Mouse (Mus musculus) limb, embryonic 14.5 days (tissue): ENCODE results near the gene Oas1h. TPM values are rescaled to one million over a fixed set of nuclear protein-coding genes. Genes with fewer than 3 reads are reported as not detected.
"Not testable (repeated sequence)": the region's sequence is repeated elsewhere in the genome, so short reads cannot be mapped to it uniquely, and the experiment has no call there.

Experiments
- ATAC-seq: fragments of 200-750 bp; cut with Nextera tagmentation; 2 replicates; pipeline ENCODE4 v1.8.0; 2017; ENCODE audit warnings: low read depth, moderate number of reproducible peaks, moderate TSS enrichment; ENCODE audit not compliant: low FRiP score
- DNase-seq: peaks from one replicate; pipeline ENCODE4 v3.0.0-alpha.2; 2015; ENCODE audit warnings: low spot score
- H3K27ac ChIP-seq: fragments of 300-500 bp; sonication (generic); replicated peaks from 2 replicates; pipeline ENCODE4 v1.5.1; 2014; ENCODE audit warnings: low read depth, mild to moderate bottlenecking, low read length, moderate library complexity, mixed read lengths
- H3K27me3 ChIP-seq: fragments of 300-500 bp; sonication (generic); 2 replicates; pipeline ENCODE4 v1.6.1; 2014; ENCODE audit warnings: low read length, mixed read lengths; ENCODE audit not compliant: control insufficient read depth, insufficient read depth
- H3K36me3 ChIP-seq: fragments of 300-500 bp; sonication (generic); 2 replicates; pipeline ENCODE4 v1.6.1; 2014; ENCODE audit warnings: mild to moderate bottlenecking, low read length, moderate library complexity, mixed read lengths; ENCODE audit not compliant: control insufficient read depth, insufficient read depth
- H3K4me1 ChIP-seq: fragments of 300-500 bp; sonication (generic); 2 replicates; pipeline ENCODE4 v1.6.1; 2014; ENCODE audit warnings: antibody characterized with exemption, low read length, mixed read lengths; ENCODE audit not compliant: control insufficient read depth, insufficient read depth
- H3K4me2 ChIP-seq: fragments of 300-500 bp; sonication (generic); replicated peaks from 2 replicates; pipeline ENCODE4 v1.6.1; 2014; ENCODE audit warnings: low read depth, mild to moderate bottlenecking, low read length, moderate library complexity; ENCODE audit not compliant: severe bottlenecking
- H3K4me3 ChIP-seq: fragments of 300-500 bp; sonication (generic); replicated peaks from 2 replicates; pipeline ENCODE4 v1.5.1; 2014; ENCODE audit warnings: low read length
- H3K9ac ChIP-seq: fragments of 300-500 bp; sonication (generic); 2 replicates; pipeline ENCODE4 v1.6.1; 2014; ENCODE audit warnings: mild to moderate bottlenecking, low read depth, low read length, moderate library complexity; ENCODE audit not compliant: severe bottlenecking
- H3K9me3 ChIP-seq: fragments of 300-500 bp; sonication (generic); 2 replicates; pipeline ENCODE4 v1.6.1; 2016; ENCODE audit warnings: low read length; ENCODE audit not compliant: control insufficient read depth
- POLR2A ChIP-seq: fragments of 200-500 bp; IDR thresholded peaks from 2 replicates; pipeline ENCODE4 v1.8.0; 2012; ENCODE audit warnings: inconsistent platforms, mild to moderate bottlenecking, moderate library complexity, borderline replicate concordance; ENCODE audit not compliant: insufficient read depth, insufficient read length; ENCODE audit errors: extremely low read depth
- WGBS: fragments of 180-500 bp; shearing (Covaris S2); extraction: QIAGEN DNeasy Blood & Tissue Kit; methylation state at CpG from one replicate; pipeline ENCODE4 v1.1.7; 2014; 5-methylcytosine and 5-hydroxymethylcytosine counted together
- polyA plus RNA-seq, 2 experiments: library from polyadenylated mRNA; depleted of rRNA in 1 of 2; stranded (reverse) in 1 of 2; unstranded in 1 of 2; fragments of >200 nt; fragmentation: Nextera tagmentation in 1 of 2; extraction: Ambion mirVana in 1 of 2; gene quantifications; 2 replicates each; pipeline versions ENCODE4 v1.2.1 to v1.2.3; 2012 to 2014

Gene Oas1h
- polyA plus RNA-seq, 2 experiments = not detected

DNA sequence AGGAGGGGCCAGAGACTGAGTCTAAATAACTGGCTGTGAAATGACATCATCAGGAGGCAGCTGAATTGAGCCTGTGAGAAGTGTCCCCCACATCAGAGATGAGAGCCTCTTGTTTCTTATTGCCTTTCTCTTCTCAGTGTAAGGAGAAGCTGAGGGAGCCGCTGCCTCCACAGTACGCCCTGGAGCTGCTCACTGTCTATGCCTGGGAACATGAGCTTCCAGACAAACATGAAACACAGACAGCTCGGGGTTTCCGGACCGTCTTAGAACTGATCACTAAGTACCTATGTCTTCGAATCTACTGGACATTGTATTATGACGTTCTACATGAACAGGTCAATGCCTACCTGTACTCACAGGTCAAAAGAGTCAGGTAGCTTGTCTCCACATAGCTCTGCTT, 9.6 kb downstream of the Oas1h start:
- H3K36me3 ChIP-seq = no peaks in the 10 kb centered on the region
- no peak overlapping the region for H3K27ac ChIP-seq
- no peak for TF ChIP-seq POLR2A
- no peak overlapping the region for H3K9ac ChIP-seq
- no peak overlapping the region for H3K4me3 ChIP-seq
- 79% methylated on average over 7 of the region's 7 CpGs for WGBS
- no peak for ATAC-seq
- H3K4me2 ChIP-seq = no peak overlapping the region
- H3K27me3 ChIP-seq = no peaks in the 10 kb centered on the region
- H3K4me1 ChIP-seq = no peaks in the 10 kb centered on the region
- no peaks in the 10 kb centered on the region for H3K9me3 ChIP-seq
- no peak for DNase-seq

GRCm38 (mm10) chr5:120871469-120871868, 10.2 kb downstream of the Oas1h start:
- no peaks in the 10 kb centered on the region for H3K9me3 ChIP-seq
- H3K9ac ChIP-seq = no peak overlapping the region
- no peaks in the 10 kb centered on the region for H3K36me3 ChIP-seq
- no peak overlapping the region for H3K27ac ChIP-seq
- H3K4me2 ChIP-seq = no peak overlapping the region
- H3K4me3 ChIP-seq = no peak overlapping the region
- ATAC-seq = no peak
- WGBS = 29% methylated on average over 2 of the region's 2 CpGs
- no peaks in the 10 kb centered on the region for H3K27me3 ChIP-seq
- no peak for TF ChIP-seq POLR2A
- DNase-seq = no peak
- H3K4me1 ChIP-seq = no peaks in the 10 kb centered on the region

DNA sequence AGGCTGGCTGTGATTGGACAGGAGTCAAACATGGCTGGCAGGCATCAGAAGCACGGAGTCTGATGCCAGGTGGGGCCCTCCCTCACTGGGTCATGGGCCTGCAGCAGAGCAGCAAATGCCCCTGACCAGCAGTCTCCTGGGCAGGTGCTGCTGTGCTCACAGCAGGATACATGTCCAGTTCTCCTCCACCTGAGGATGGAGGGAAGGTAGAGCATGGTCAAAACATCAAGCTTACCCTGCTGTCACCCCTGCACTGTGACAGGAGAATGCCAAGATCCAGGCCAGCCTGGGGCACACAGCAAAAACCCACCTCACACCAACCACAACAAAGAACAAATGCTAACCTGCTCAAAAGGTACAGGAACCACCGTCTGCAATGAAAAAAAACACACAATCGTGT, 15.6 kb downstream of the Oas1h start:
- not testable (repeated sequence) for DNase-seq, H3K36me3 ChIP-seq, H3K4me1 ChIP-seq, ATAC-seq, H3K4me2 ChIP-seq, H3K9me3 ChIP-seq, H3K4me3 ChIP-seq, H3K27ac ChIP-seq, H3K9ac ChIP-seq, H3K27me3 ChIP-seq
- 61% methylated on average over 2 of the region's 3 CpGs for WGBS

DNA sequence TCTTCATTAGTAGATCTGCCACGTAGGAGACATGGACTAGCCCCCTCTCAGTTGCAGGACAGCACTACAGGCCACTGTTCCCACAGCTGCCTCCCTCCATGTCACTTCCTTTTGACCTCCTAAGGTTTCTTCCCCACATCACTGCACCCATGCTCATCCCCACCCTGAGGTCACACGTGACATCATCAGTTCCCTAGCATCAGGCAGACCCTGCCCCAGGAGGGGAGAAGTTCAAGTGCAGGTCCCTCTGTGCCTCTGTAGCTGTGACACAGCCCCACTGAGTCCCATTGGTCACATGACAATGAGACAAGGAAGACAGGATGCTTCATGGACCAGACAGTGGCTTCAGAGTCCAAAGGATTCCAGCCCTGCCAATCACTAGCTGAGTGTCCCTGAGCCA, 16.2 kb downstream of the Oas1h start:
- H3K27ac ChIP-seq, DNase-seq, H3K9ac ChIP-seq, H3K4me3 ChIP-seq, H3K36me3 ChIP-seq, H3K9me3 ChIP-seq, H3K27me3 ChIP-seq, H3K4me1 ChIP-seq, ATAC-seq, H3K4me2 ChIP-seq: not testable (repeated sequence)
- 70% methylated on average over 2 of the region's 2 CpGs for WGBS

- not testable (repeated sequence) for H3K36me3 ChIP-seq, H3K27ac ChIP-seq, DNase-seq, ATAC-seq, H3K4me1 ChIP-seq, H3K27me3 ChIP-seq, H3K9ac ChIP-seq, H3K4me2 ChIP-seq, H3K9me3 ChIP-seq, H3K4me3 ChIP-seq
- 64% methylated on average over 2 of the region's 2 CpGs for WGBS
Measured at GRCm38 (mm10) chr5:120878803-120879202, 17.6 kb downstream of the Oas1h start.

DNA sequence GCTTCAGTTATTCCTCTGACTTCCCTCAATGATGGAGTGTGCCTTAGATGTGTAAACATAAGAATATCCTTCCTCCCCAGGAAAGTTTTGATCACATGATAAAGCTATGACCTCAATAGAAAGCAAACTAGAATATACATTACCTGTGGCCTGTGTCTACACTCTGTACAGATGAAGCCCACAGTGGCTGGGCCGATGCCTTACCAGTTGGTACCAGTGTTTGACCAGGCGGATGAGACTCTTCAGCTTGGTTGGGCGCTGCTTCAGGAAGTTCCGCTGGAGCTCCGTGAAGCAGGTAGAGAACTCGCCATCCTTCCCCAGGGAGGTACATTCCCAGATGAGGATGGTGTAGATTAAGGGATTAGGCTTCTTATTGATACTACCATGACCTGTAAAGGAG, 20.5 kb downstream of the Oas1h start:
- not testable (repeated sequence) for H3K4me1 ChIP-seq, ATAC-seq, H3K9me3 ChIP-seq, DNase-seq, H3K27me3 ChIP-seq, H3K36me3 ChIP-seq, H3K9ac ChIP-seq, H3K4me3 ChIP-seq, H3K4me2 ChIP-seq, H3K27ac ChIP-seq
- 93% methylated on average over 6 of the region's 6 CpGs for WGBS

GRCm38 (mm10) chr5:120887413-120887812, 26.2 kb downstream of the Oas1h start, which contains the start of gene Oas1g:
TSS of gene Oas1g (minus strand) at chr5:120887613.
- not testable (repeated sequence) for DNase-seq, H3K36me3 ChIP-seq, H3K27me3 ChIP-seq, H3K4me3 ChIP-seq, H3K4me2 ChIP-seq, H3K27ac ChIP-seq, H3K9me3 ChIP-seq, H3K4me1 ChIP-seq, H3K9ac ChIP-seq, ATAC-seq
- 13% methylated on average over 6 of the region's 9 CpGs for WGBS
